Mouse (Mus musculus) adipose tissue, adult 10 weeks (tissue): ENCODE measurements around the gene Ltbp1. TPM values are rescaled to one million over a fixed set of nuclear protein-coding genes. Genes with fewer than 3 reads are reported as not detected.

Source experiments
- polyA plus RNA-seq: library from polyadenylated mRNA; stranded (reverse); fragments of 350-450 nt; fragmentation: Illumina TruSeq; extraction: RNeasy Lipid Tissue Mini Kit (QIAGEN cat#74804); gene quantifications from one replicate; pipeline ENCODE4 v1.2.3, GENCODE M21; 2014; ENCODE audit warnings: low read depth, low replicate concordance

Ltbp1 gene
- polyA plus RNA-seq: 19.0 TPM

GRCm38 (mm10) chr17:75005281-75005684 lies at the start of gene Ltbp1:
Ltbp1 (plus strand) TSS chr17:75005568.

GRCm38 (mm10) chr17:75435599-75435998 lies 430.2 kb downstream of the Ltbp1 start, which contains the start of gene Rasgrp3:
Rasgrp3 (plus strand) TSS chr17:75435896.

